Mouse (Mus musculus) hindbrain, embryonic 15.5 days (tissue): ENCODE results near the gene Anks3. TPM values are rescaled to one million over a fixed set of nuclear protein-coding genes. Genes with fewer than 3 reads are reported as not detected.

Experiments used
- ATAC-seq: fragments of 200-750 bp; cut with Nextera tagmentation; 2 replicates; pipeline ENCODE4 v1.8.0; 2017; ENCODE audit warnings: low read depth, moderate number of reproducible peaks, moderate TSS enrichment; ENCODE audit not compliant: low FRiP score
- H3K27ac ChIP-seq: fragments of 300-500 bp; sonication (generic); replicated peaks from 2 replicates; pipeline ENCODE4 v1.5.1; 2015; ENCODE audit warnings: mild to moderate bottlenecking, inconsistent platforms
- H3K27me3 ChIP-seq: fragments of 300-500 bp; sonication (generic); 2 replicates; pipeline ENCODE4 v1.6.1; 2015; ENCODE audit warnings: control low read depth, inconsistent platforms
- H3K36me3 ChIP-seq: fragments of 300-500 bp; sonication (generic); 2 replicates; pipeline ENCODE4 v1.6.1; 2015; ENCODE audit warnings: control low read depth, inconsistent platforms
- H3K4me1 ChIP-seq: fragments of 300-500 bp; sonication (generic); replicated peaks from 2 replicates; pipeline ENCODE4 v1.6.1; 2015; ENCODE audit warnings: control low read depth, inconsistent platforms
- H3K4me2 ChIP-seq: fragments of 300-500 bp; sonication (generic); 2 replicates; pipeline ENCODE4 v1.6.1; 2015; ENCODE audit warnings: moderate library complexity, mild to moderate bottlenecking, inconsistent platforms
- H3K4me3 ChIP-seq: fragments of 300-500 bp; sonication (generic); 2 replicates; pipeline ENCODE4 v1.5.1; 2015; ENCODE audit warnings: mild to moderate bottlenecking, inconsistent platforms
- H3K9ac ChIP-seq: fragments of 300-500 bp; sonication (generic); 2 replicates; pipeline ENCODE4 v1.6.1; 2015; ENCODE audit warnings: inconsistent platforms
- H3K9me3 ChIP-seq: fragments of 300-500 bp; sonication (generic); 2 replicates; pipeline ENCODE4 v1.6.1; 2016; ENCODE audit warnings: control low read depth, inconsistent platforms
- WGBS: fragments of 180-500 bp; shearing (Covaris S2); methylation state at CpG from one replicate; pipeline ENCODE4 v1.1.7; 2015; 5-methylcytosine and 5-hydroxymethylcytosine counted together
- polyA plus RNA-seq: library from polyadenylated mRNA; unstranded; fragments of >200 nt; fragmentation: Nextera tagmentation; extraction: Ambion mirVana; gene quantifications from 2 replicates; pipeline ENCODE4 v1.2.1, GENCODE M21; 2015

Gene Anks3
- 71.4 and 71.9 TPM in 2 replicates for polyA plus RNA-seq

DNA sequence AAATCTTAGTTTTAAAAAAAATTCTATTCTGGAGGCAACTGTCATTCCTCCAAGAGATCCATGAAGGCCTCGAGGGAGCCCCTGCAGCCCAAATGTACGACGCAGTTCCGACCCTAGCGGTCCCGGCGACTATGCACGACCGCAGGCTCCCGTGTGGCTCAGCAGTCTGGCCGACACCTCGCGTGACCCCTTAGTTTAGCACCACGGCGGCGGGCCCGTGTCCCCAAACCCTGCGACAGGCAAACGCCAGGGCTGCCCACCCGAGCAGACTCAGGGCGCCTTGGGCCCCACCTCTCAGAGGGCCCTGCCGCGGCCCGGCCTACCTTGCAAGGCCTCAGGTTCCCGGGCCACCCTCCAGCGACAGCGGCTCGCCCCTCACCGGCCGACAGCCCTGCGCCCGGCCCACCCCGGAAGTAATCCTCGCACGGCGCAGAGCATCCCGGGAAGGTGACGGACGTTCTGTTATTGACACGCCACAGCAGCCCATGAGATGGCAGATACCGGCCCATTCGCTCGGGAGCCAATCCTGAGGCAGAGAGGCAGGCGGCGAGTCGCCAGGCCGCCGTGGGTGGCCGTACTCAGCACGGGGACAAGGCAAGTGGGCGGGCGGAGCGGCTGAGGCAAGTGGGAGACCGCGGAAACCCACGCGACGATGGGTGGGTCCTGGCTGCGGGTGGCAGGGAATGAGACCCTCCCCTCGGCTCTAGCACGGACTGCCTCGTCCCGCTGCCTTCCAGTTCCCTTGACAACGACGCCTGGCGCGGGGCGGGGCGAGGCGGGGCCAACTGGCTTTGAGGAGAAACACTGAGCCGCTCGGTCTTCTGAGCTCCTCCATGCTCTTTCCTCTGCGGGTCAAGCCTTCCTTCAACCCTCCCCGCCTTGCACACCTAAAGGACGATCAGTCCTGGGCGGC, at the start of gene Anks3:
Anks3 (minus strand) TSS at position 409 of the 913 bp plus-strand sequence.
- peak; percentile 99 for ATAC-seq
- Histone ChIP-seq H3K27ac (peak within 1 kb of the TSS; percentile 90), H3K27me3 (no peaks in the 10 kb centered on the region), H3K4me3 (peak within 1 kb of the TSS; percentile 67), H3K9ac (peak within 1 kb of the TSS; percentile 77), H3K4me2 (peak within 1 kb of the TSS; percentile 93), H3K4me1 (peaks cover 27% of the 10 kb centered on the region), H3K36me3 (peaks cover 13% of the 10 kb centered on the region; the same call in 1 of the 2 replicates), H3K9me3 (no peaks in the 10 kb centered on the region)
- WGBS = under 1% methylated on average over 73 of the region's 76 CpGs

- peak; percentile 99 for ATAC-seq
- peak within 1 kb of the TSS; percentile 65 for H3K9ac ChIP-seq
- H3K4me1 ChIP-seq = peaks cover 17% of the 10 kb centered on the region
- peaks cover 38% of the 10 kb centered on the region for H3K36me3 ChIP-seq
- peak within 1 kb of the TSS; percentile 72 for H3K4me3 ChIP-seq
- peak within 1 kb of the TSS; percentile 89 for H3K27ac ChIP-seq
- H3K9me3 ChIP-seq = no peaks in the 10 kb centered on the region
- under 1% methylated on average over 63 of the region's 63 CpGs for WGBS
- H3K27me3 ChIP-seq = no peaks in the 10 kb centered on the region
- peak within 1 kb of the TSS; percentile 74 for H3K4me2 ChIP-seq
Measured at GRCm38 (mm10) chr16:5013054-5013838, 49.2 kb upstream of the Anks3 start, which contains the start of gene Rogdi. Gene Rogdi (minus strand): TSS chr16:5013553.

GRCm38 (mm10) chr16:5012036-5013005, 48.3 kb upstream of the Anks3 start:
- no peak for ATAC-seq
- Histone ChIP-seq H3K4me1 (peaks cover 17% of the 10 kb centered on the region), H3K27ac (peak overlapping the region; percentile 89), H3K9ac (peak overlapping the region; percentile 65), H3K4me2 (peak overlapping the region; percentile 74), H3K27me3 (no peaks in the 10 kb centered on the region), H3K9me3 (no peaks in the 10 kb centered on the region), H3K4me3 (peak overlapping the region; percentile 72), H3K36me3 (peaks cover 30% of the 10 kb centered on the region)
- WGBS = 53% methylated on average over 13 of the region's 13 CpGs

GRCm38 (mm10) chr16:5011285-5011684, 47.3 kb upstream of the Anks3 start:
- H3K4me2 ChIP-seq = no peak overlapping the region
- 90% methylated on average over 7 of the region's 7 CpGs for WGBS
- no peak overlapping the region for H3K27ac ChIP-seq
- peaks cover 17% of the 10 kb centered on the region for H3K4me1 ChIP-seq
- H3K4me3 ChIP-seq = no peak overlapping the region
- no peak overlapping the region for H3K9ac ChIP-seq
- no peak for ATAC-seq
- no peaks in the 10 kb centered on the region for H3K27me3 ChIP-seq
- peaks cover 20% of the 10 kb centered on the region for H3K36me3 ChIP-seq
- H3K9me3 ChIP-seq = no peaks in the 10 kb centered on the region

- H3K4me2 ChIP-seq = no peak overlapping the region
- no peak overlapping the region for H3K9ac ChIP-seq
- no peaks in the 10 kb centered on the region for H3K9me3 ChIP-seq
- no peak overlapping the region for H3K4me3 ChIP-seq
- peaks cover 17% of the 10 kb centered on the region for H3K4me1 ChIP-seq
- H3K36me3 ChIP-seq = peaks cover 12% of the 10 kb centered on the region
- H3K27ac ChIP-seq = no peak overlapping the region
- no peaks in the 10 kb centered on the region for H3K27me3 ChIP-seq
- WGBS = 75% methylated on average over 10 of the region's 10 CpGs
- ATAC-seq = no peak
Measured at GRCm38 (mm10) chr16:5010371-5010935, 46.4 kb upstream of the Anks3 start.

DNA sequence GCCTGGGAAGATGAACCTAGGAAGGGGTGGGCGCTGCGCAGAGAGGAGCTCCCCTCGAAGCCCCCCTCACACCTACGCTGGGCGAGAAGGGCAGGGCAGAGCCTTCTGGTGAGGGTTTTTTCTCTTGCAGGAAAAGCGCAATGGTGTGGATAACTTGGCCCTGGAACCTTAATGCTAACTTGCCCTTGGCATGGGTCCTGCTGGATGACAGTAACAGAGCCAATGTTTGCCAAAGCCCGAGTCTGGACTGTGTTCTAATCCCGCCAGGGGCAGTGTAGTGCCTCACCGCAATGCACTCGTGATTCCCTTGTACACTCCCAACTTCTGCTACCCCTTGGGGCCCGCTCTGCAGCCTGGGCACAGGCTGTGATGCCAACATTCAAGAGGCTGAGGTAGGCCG, 44.1 kb upstream of the Anks3 start:
- H3K4me1 ChIP-seq = peaks cover 17% of the 10 kb centered on the region
- no peaks in the 10 kb centered on the region for H3K36me3 ChIP-seq
- H3K4me2 ChIP-seq = no peak overlapping the region
- 90% methylated on average over 12 of the region's 12 CpGs for WGBS
- H3K9me3 ChIP-seq = no peaks in the 10 kb centered on the region
- no peak overlapping the region for H3K9ac ChIP-seq
- no peak overlapping the region for H3K4me3 ChIP-seq
- ATAC-seq = no peak
- no peaks in the 10 kb centered on the region for H3K27me3 ChIP-seq
- H3K27ac ChIP-seq = no peak overlapping the region

GRCm38 (mm10) chr16:5007492-5007891, 43.5 kb upstream of the Anks3 start:
- peaks cover 12% of the 10 kb centered on the region for H3K4me1 ChIP-seq
- no peak overlapping the region for H3K4me3 ChIP-seq
- no peak overlapping the region for H3K9ac ChIP-seq
- no peak for ATAC-seq
- no peak overlapping the region for H3K4me2 ChIP-seq
- H3K9me3 ChIP-seq = no peaks in the 10 kb centered on the region
- 54% methylated on average over 6 of the region's 6 CpGs for WGBS
- no peaks in the 10 kb centered on the region for H3K27me3 ChIP-seq
- H3K27ac ChIP-seq = no peak overlapping the region
- no peaks in the 10 kb centered on the region for H3K36me3 ChIP-seq

- 58% methylated on average over 5 of the region's 5 CpGs for WGBS
- no peaks in the 10 kb centered on the region for H3K27me3 ChIP-seq
Measured at GRCm38 (mm10) chr16:5007067-5007466, 43.1 kb upstream of the Anks3 start, which contains the start of gene Smim22. Gene Smim22 (plus strand): TSS chr16:5007288.

DNA sequence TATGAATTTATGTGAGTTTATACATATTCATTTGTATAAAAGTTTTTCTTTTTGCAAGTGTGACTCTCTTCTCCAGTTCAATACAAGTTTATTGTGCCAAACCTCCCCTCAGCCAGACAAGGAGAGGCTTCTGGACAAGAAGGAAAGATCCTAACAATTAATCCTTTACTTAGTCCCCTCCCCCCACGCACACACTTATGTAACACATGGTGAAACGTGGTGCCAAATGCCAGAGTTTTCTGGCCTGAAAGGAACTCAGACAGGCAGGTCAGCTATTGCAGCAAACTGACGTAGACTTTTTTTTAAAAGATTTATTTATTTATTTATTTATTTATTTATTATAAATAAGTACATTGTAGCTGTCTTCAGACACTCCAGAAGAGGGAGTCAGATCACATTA, 36.6 kb upstream of the Anks3 start:
- no peak overlapping the region for H3K27ac ChIP-seq
- H3K4me2 ChIP-seq = no peak overlapping the region
- no peaks in the 10 kb centered on the region for H3K9me3 ChIP-seq
- no peaks in the 10 kb centered on the region for H3K36me3 ChIP-seq
- no peaks in the 10 kb centered on the region for H3K27me3 ChIP-seq
- ATAC-seq = no peak
- H3K4me1 ChIP-seq = no peaks in the 10 kb centered on the region
- no peak overlapping the region for H3K4me3 ChIP-seq
- no peak overlapping the region for H3K9ac ChIP-seq
- 78% methylated on average over 3 of the region's 3 CpGs for WGBS

More at GRCm38 (mm10) chr16:5007067-5007466, 43.1 kb upstream of the Anks3 start, which contains the start of gene Smim22:
- Histone ChIP-seq H3K4me1 (peaks cover 7% of the 10 kb centered on the region), H3K27ac (no peak within 1 kb of the TSS), H3K4me3 (no peak within 1 kb of the TSS), H3K9me3 (no peaks in the 10 kb centered on the region), H3K36me3 (no peaks in the 10 kb centered on the region), H3K9ac (no peak within 1 kb of the TSS), H3K4me2 (no peak within 1 kb of the TSS)
- no peak for ATAC-seq

DNA sequence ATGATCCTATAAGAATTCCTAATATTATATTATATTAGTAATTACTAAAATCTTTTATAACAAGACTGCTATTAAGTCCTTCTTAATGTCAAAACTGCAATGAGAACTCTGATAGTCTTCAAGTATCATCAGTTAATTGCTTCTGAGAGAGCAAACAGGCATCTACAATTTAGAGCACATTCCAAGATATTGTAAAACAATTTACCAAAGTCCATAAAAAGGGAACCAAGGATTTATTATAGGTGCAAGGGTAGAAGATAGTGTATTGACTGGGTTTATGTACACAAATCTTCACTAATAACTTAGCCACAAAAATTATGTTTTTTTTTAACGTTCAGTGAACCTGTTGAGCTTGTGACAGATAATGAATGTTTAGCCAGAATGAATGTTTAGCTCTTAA, 35.0 kb upstream of the Anks3 start:
- no peak overlapping the region for H3K4me3 ChIP-seq
- WGBS = 78% methylated on average over 1 of the region's 1 CpGs
- H3K9ac ChIP-seq = no peak overlapping the region
- H3K36me3 ChIP-seq = no peaks in the 10 kb centered on the region
- ATAC-seq = no peak
- no peaks in the 10 kb centered on the region for H3K9me3 ChIP-seq
- H3K27ac ChIP-seq = no peak overlapping the region
- no peak overlapping the region for H3K4me2 ChIP-seq
- no peaks in the 10 kb centered on the region for H3K4me1 ChIP-seq
- no peaks in the 10 kb centered on the region for H3K27me3 ChIP-seq

DNA sequence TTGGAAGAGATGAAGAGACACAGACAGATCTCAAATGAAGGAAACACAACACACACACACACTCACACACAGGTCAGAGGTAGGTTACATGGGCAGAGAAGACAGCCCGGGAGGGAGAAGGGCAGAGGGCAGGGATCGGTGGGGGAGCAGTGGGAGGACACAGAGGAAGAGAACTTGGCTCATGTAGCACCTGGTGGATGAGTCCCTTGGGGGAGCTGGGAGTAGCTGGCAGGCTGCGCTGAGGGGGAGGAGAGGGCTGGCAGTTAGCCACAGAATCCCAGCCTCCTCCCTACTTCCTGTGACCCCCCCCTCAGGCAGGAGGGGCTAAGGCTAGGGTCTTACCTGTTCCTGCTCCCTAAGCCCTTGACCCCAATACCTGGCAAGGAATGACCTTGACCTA, 33.5 kb upstream of the Anks3 start, which contains the start of gene Sept12:
Sept12 (minus strand) TSS at position 300 of the 400 bp plus-strand sequence.
- WGBS = 43% methylated on average over 2 of the region's 3 CpGs
- Histone ChIP-seq H3K4me3 (no peak within 1 kb of the TSS), H3K4me1 (no peaks in the 10 kb centered on the region)

More for the DNA sequence above, 33.5 kb upstream of the Anks3 start, which contains the start of gene Sept12:
- Histone ChIP-seq H3K9ac (no peak within 1 kb of the TSS), H3K36me3 (no peaks in the 10 kb centered on the region), H3K9me3 (no peaks in the 10 kb centered on the region), H3K27me3 (no peaks in the 10 kb centered on the region), H3K27ac (no peak within 1 kb of the TSS), H3K4me2 (no peak within 1 kb of the TSS)
- ATAC-seq = no peak
